Mouse (Mus musculus) stomach, postnatal 0 days (tissue): ENCODE data around the gene Taf3.

Experiments used
- CTCF ChIP-seq: IDR thresholded peaks from 2 replicates; pipeline ENCODE4 v1.5.1; 2016; ENCODE audit warnings: antibody characterized with exemption, low read depth, mild to moderate bottlenecking, moderate library complexity
- EP300 ChIP-seq: optimal IDR thresholded peaks from 2 replicates; pipeline ENCODE3; 2016; ENCODE audit warnings: antibody characterized with exemption

DNA sequence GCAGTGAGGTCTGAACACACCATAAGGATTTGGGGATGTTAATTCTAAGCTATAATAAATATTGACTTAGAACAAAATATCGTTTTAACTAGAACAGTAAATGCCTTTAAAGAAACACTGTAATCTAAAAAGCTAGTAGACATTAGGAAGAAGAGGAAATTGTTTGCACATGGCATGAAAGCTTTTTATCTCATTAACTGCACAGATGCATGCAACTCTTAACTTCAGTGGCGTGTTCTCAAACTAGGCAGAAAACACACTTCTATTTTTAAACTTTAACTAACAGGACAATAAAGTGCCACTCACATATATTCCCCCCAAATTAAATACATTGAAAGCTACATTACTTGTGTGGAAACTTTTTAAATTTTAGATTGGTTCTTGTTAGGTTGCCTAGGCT lies 91.8 kb downstream of the Taf3 start:
- no peak for TF ChIP-seq CTCF
- TF ChIP-seq EP300 = no peak
